Comparison of ENCODE assay signal across 8 mouse cellular contexts in genomic region chrX:122396781-122397581, GRCm38 (mm10). TPM values are rescaled to one million over a fixed set of nuclear protein-coding genes. Genes with fewer than 3 reads are reported as not detected.
A peak's percentile ranks its signal among the peaks of the same experiment; 100 is the strongest.
DNase-seq lines count a peak whose midpoint lies in the region; ATAC-seq lines count a peak whose summit lies in the region.

TSS of gene Nap1l3 (minus strand) at chrX:122397401.

- DNase-seq in ZHBTc4 (ENCODE audit: low read depth, low spot score): peak; percentile 84
- DNase-seq in cerebellum, postnatal 36 days: peak; percentile 74 to 75
- peak; percentile 55 to 74 for DNase-seq in frontal cortex, postnatal 14 days (ENCODE audit: low spot score in 2 of 2)
- peak; percentile 85 for DNase-seq in layer of hippocampus, adult 9-11 months
- DNase-seq in ovary, postnatal 10 days (ENCODE audit: low spot score): peak; percentile 11
- peak; percentile 1 for DNase-seq in thymus, postnatal 25 days

- no peaks in the 10 kb centered on the region for H3K9me3 ChIP-seq in hindbrain, embryonic 12.5 days (replicated peaks)
- no peaks in the 10 kb centered on the region for H3K9me3 ChIP-seq in lung, embryonic 15.5 days

- peak within 1 kb of the TSS; percentile 55 for H3K4me3 ChIP-seq in hindbrain, embryonic 12.5 days
- H3K4me3 ChIP-seq in lung, embryonic 15.5 days: peak within 1 kb of the TSS; percentile 51

- H3K27ac ChIP-seq in hindbrain, embryonic 12.5 days: peak within 1 kb of the TSS; percentile 79
- no peak within 1 kb of the TSS for H3K27ac ChIP-seq in lung, embryonic 15.5 days

- 7% methylated on average over 26 of the region's 39 CpGs for WGBS in hindbrain, embryonic 12.5 days
- WGBS in lung, embryonic 15.5 days: 5% methylated on average over 38 of the region's 39 CpGs

- ATAC-seq in hindbrain, embryonic 12.5 days (ENCODE audit: low FRiP score): peak; percentile 99
- peak; percentile 96 for ATAC-seq in lung, embryonic 15.5 days (ENCODE audit: borderline replicate concordance, extremely low read depth, low FRiP score, low TSS enrichment)

- no peaks in the 10 kb centered on the region for H3K36me3 ChIP-seq in hindbrain, embryonic 12.5 days
- no peaks in the 10 kb centered on the region for H3K36me3 ChIP-seq in lung, embryonic 15.5 days

- no peaks in the 10 kb centered on the region for H3K27me3 ChIP-seq in hindbrain, embryonic 12.5 days
- H3K27me3 ChIP-seq in lung, embryonic 15.5 days: no peaks in the 10 kb centered on the region

- H3K4me1 ChIP-seq in hindbrain, embryonic 12.5 days: no peaks in the 10 kb centered on the region
- no peaks in the 10 kb centered on the region for H3K4me1 ChIP-seq in lung, embryonic 15.5 days

- peak within 1 kb of the TSS; percentile 40 for H3K4me2 ChIP-seq in hindbrain, embryonic 12.5 days (replicated peaks)
- H3K4me2 ChIP-seq in lung, embryonic 15.5 days: peak within 1 kb of the TSS; percentile 56

- peak within 1 kb of the TSS; percentile 65 for H3K9ac ChIP-seq in hindbrain, embryonic 12.5 days
- peak within 1 kb of the TSS; percentile 31 for H3K9ac ChIP-seq in lung, embryonic 15.5 days

RNA-seq across cellular contexts. Expression of gene Nap1l3, which starts in this region (rescaled TPM):
- 21.0 and 24.1 TPM in 2 replicates for polyA plus RNA-seq in hindbrain, embryonic 12.5 days (2016; fragmentation: Nextera tagmentation; extraction: Ambion mirVana)
- 2.1 and 2.6 TPM in 2 replicates for polyA plus RNA-seq in lung, embryonic 15.5 days (2015; fragmentation: Nextera tagmentation; extraction: Ambion mirVana)

Comparison
In these comparisons a context has a peak if more than half of its experiments do, and no peak if none do; other contexts are left out.
1. DNase-seq: peak in every context shown above with its lines; median percentile 85 in layer of hippocampus, adult 9-11 months; 84 in ZHBTc4; 74 in cerebellum, postnatal 36 days; 64 in frontal cortex, postnatal 14 days; 11 in ovary, postnatal 10 days; 1 in thymus, postnatal 25 days.